Mouse (Mus musculus): Measurements from ENCODE around the gene Lgi2. TPM values are rescaled to one million over a fixed set of nuclear protein-coding genes. Genes with fewer than 3 reads are reported as not detected.

Gene Lgi2
- polyA plus RNA-seq, 1 experiment from 2014 or later, result 2.9 TPM

GRCm38 (mm10) chr5:52504148-52504547 is 62.1 kb downstream of the Lgi2 start:
- WGBS, result 79% methylated on average over 11 of the region's 11 CpGs

GRCm38 (mm10) chr5:52495671-52496070 is 70.6 kb downstream of the Lgi2 start:
- Histone ChIP-seq H3K9ac (no peak overlapping the region), H3K9me3 (no peaks in the 10 kb centered on the region), H3K4me1 (no peaks in the 10 kb centered on the region), H3K36me3 (no peaks in the 10 kb centered on the region), H3K27me3 (no peaks in the 10 kb centered on the region), H3K4me3 (no peak overlapping the region), H3K4me2 (no peak overlapping the region), H3K27ac (no peak overlapping the region)
- WGBS, result 47% methylated on average over 12 of the region's 14 CpGs
- no peak for ATAC-seq (ENCODE audit: insufficient number of reproducible peaks, low FRiP score, low TSS enrichment, low read depth)

More at GRCm38 (mm10) chr5:52504148-52504547, 62.1 kb downstream of the Lgi2 start:
- H3K27ac ChIP-seq, result no peak overlapping the region
- no peaks in the 10 kb centered on the region for H3K4me1 ChIP-seq
- H3K27me3 ChIP-seq, result no peaks in the 10 kb centered on the region
- H3K9me3 ChIP-seq, result no peaks in the 10 kb centered on the region
- no peak overlapping the region for H3K4me2 ChIP-seq
- ATAC-seq (ENCODE audit: insufficient number of reproducible peaks, low FRiP score, low TSS enrichment, low read depth), result no peak
- no peak overlapping the region for H3K4me3 ChIP-seq
- H3K9ac ChIP-seq, result no peak overlapping the region
- H3K36me3 ChIP-seq, result no peaks in the 10 kb centered on the region

DNA sequence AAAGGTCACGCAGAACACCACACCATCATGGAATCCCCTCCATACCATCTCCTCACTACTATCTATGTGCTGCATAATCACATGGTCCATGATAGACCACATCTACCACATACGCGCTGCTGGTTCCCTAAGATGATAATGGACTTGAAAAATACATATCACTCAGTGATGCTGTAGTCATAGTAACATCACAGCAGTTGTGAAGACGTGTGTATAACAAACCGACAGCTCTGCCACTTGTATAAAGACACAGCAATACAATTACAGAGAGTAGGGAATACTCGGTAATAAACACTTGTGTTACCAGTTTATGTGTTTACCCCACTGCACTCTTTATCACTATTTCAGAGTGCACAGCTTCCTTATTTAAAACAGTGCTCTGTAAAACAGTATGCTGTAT is 74.8 kb downstream of the Lgi2 start:
- Histone ChIP-seq H3K9ac (no peak overlapping the region), H3K27ac (no peak overlapping the region), H3K9me3 (no peaks in the 10 kb centered on the region), H3K36me3 (no peaks in the 10 kb centered on the region), H3K4me3 (no peak overlapping the region), H3K4me2 (no peak overlapping the region), H3K4me1 (no peaks in the 10 kb centered on the region), H3K27me3 (no peaks in the 10 kb centered on the region)
- ATAC-seq (ENCODE audit: insufficient number of reproducible peaks, low FRiP score, low TSS enrichment, low read depth), result no peak
- 83% methylated on average over 6 of the region's 6 CpGs for WGBS

GRCm38 (mm10) chr5:52487559-52488430 is 78.5 kb downstream of the Lgi2 start:
- no peaks in the 10 kb centered on the region for H3K36me3 ChIP-seq
- no peaks in the 10 kb centered on the region for H3K27me3 ChIP-seq
- H3K4me1 ChIP-seq, result no peaks in the 10 kb centered on the region
- no peak overlapping the region for H3K4me2 ChIP-seq
- 72% methylated on average over 13 of the region's 13 CpGs for WGBS
- H3K4me3 ChIP-seq, result no peak overlapping the region
- ATAC-seq (ENCODE audit: insufficient number of reproducible peaks, low FRiP score, low TSS enrichment, low read depth), result no peak
- H3K9me3 ChIP-seq, result no peaks in the 10 kb centered on the region
- no peak overlapping the region for H3K9ac ChIP-seq
- no peak overlapping the region for H3K27ac ChIP-seq

Other genes starting within 250 kb of the Lgi2 start
- gene Sod3, start 202.7 kb downstream of the Lgi2 start, polyA plus RNA-seq (2015; fragmentation: Nextera tagmentation; extraction: Ambion mirVana), result 1.0 and 3.5 TPM in 2 replicates
- gene Ccdc149, start 94.9 kb downstream of the Lgi2 start, polyA plus RNA-seq (2015; fragmentation: Nextera tagmentation; extraction: Ambion mirVana), result 2.8 and 3.3 TPM in 2 replicates
- 7.9 and 8.5 TPM in 2 replicates for gene Sepsecs, start 103.2 kb upstream of the Lgi2 start, polyA plus RNA-seq (2015; fragmentation: Nextera tagmentation; extraction: Ambion mirVana)
- gene Pi4k2b, start 175.1 kb upstream of the Lgi2 start, polyA plus RNA-seq (2015; fragmentation: Nextera tagmentation; extraction: Ambion mirVana), result 16.9 and 19.0 TPM in 2 replicates
- 12.6 and 14.6 TPM in 2 replicates for gene Zcchc4, start 208.9 kb upstream of the Lgi2 start, polyA plus RNA-seq (2015; fragmentation: Nextera tagmentation; extraction: Ambion mirVana)

All from limb, embryonic 15.5 days (tissue).